Mouse (Mus musculus) frontal cortex, postnatal 36 days (tissue): Measurements from ENCODE around the gene Arhgef16.

Experiments used
- DNase-seq, 2 experiments: peaks; one replicate each; pipeline ENCODE4 v3.0.0; 2022; ENCODE audit warnings: low spot score in 2 of 2

Arhgef16 gene

DNA sequence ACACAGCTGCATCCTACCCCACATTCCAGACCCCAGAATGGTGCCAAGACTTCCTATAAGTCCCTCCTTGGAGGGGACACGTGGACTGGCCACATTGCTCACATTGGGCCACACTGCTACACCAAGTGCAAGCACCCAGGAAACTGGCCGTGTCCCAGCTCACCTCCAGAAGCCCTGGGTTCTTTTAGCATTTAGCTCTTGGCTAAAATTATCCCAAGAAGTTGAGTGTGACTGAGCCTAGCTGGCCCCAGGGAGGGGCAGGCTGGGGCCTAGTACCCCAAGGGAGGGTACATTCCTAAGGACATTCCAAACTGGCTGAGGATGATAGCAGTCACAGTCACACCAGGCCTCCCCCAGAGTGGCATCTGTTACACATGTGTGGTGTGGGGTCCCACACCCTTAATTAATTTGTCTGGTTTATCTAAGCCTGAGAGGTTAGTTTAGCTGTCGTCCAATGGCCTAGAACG is 7.7 kb downstream of the Arhgef16 start:
- DNase-seq, result no peak

GRCm38 (mm10) chr4:154283671-154284070 is 17.8 kb downstream of the Arhgef16 start:
- DNase-seq, result no peak

DNA sequence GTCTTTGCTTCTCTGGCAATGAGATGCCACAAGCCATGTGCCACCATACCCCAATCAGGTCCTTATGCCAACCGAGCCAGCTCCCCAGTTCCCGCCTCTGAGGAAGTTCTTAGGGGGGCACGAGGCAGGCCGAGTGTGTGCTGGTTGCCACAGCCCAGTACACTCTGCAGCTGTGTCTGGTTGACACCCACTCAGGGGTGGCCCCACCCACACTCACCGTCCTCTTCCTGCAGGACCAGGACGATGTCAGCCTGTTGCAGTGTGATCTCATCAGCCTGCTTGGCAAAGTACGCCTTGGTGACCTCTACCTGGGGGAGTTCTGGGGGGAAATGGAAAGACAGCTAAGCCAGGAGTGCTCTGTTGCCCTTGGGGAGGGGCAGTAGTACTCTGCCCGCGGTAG is 22.0 kb downstream of the Arhgef16 start:
- DNase-seq, result no peak

- DNase-seq, result peak in 1 of 2 experiments; percentile 58
Observed at GRCm38 (mm10) chr4:154273000-154273399, 28.5 kb downstream of the Arhgef16 start.

GRCm38 (mm10) chr4:154269520-154269919 is 32.0 kb downstream of the Arhgef16 start:
- DNase-seq, result no peak

DNA sequence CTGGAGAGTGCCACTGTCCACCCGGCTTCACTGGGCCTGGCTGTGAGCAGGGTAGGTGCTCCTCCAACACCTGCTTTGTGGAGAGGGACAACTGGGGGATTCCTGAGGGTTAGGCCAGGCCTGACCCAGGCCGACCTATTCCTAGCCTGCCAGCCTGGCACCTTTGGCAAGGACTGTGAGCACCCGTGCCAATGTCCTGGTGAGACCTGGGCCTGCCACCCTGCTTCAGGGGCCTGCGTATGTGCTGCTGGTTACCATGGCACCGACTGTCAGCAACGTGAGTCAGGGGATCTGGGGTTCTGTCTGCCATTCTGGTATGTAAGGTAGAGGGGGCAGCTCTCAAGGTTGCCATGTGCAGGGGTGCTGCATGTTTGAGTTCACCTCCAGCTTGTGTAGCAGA is 34.0 kb downstream of the Arhgef16 start:
- no peak for DNase-seq

- DNase-seq, result no peak
Observed at GRCm38 (mm10) chr4:154262071-154262470, 39.4 kb downstream of the Arhgef16 start.

DNA sequence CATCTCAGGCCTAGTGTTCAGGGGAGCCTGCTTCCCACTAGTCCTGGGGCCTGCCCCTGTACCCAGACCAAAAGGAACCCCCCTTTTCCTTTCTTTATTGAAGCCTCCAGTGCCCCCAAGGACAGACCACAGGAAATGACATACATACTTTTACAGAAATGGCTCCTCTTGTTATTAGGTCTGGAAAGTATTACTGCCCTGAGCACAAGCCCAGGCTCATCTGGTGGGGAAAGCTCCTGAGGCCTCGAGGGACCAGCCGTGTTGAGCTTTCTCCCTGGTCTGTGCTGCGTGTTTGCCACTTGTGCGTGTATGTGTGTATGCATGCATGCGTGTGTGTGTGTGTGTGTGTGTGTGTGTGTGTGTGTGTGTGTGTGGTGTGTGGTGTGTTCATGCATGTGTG is 40.7 kb downstream of the Arhgef16 start:
- DNase-seq, result no peak

DNA sequence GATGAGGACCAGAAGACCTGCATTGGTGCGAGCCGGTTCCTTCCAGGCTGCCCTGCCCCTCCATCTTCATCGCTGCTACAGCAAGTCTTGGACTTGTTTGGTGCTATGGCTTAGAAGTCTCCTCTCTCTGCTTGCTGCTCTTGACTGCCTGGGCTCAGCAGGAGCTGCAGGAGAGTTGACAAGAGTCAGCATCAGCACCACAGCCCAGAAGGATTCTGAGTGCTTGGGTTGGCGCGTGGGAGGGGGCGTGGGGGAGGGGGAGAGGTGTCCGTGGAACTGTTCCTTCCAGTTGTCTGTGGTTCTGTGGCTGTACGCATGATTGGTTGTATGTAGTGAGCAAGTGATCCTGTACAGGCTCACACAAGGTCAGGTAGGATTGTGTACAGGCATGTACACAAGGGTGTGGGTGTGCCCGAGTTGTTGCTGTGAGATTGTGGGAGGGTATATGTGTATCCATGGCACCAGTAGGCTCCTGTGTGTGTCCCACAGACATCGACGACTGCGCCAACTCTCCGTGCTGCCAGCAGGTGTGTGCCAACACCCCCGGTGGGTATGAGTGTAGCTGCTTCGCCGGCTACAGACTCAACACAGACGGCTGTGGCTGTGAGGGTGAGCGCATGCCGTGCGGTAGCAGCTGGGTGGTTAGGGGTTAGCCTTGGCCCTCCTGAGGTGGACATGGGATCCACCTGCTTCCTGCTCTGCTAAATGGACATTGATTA is 48.8 kb downstream of the Arhgef16 start:
- DNase-seq, result peak; percentile 30 to 41

GRCm38 (mm10) chr4:154249316-154249715 is 52.2 kb downstream of the Arhgef16 start:
- no peak for DNase-seq

GRCm38 (mm10) chr4:154248092-154248805 is 53.2 kb downstream of the Arhgef16 start:
- no peak for DNase-seq

GRCm38 (mm10) chr4:154247207-154248091 is 54.0 kb downstream of the Arhgef16 start:
- DNase-seq, result no peak

GRCm38 (mm10) chr4:154246115-154247040 is 55.1 kb downstream of the Arhgef16 start:
- DNase-seq, result peak; percentile 19 to 58

DNA sequence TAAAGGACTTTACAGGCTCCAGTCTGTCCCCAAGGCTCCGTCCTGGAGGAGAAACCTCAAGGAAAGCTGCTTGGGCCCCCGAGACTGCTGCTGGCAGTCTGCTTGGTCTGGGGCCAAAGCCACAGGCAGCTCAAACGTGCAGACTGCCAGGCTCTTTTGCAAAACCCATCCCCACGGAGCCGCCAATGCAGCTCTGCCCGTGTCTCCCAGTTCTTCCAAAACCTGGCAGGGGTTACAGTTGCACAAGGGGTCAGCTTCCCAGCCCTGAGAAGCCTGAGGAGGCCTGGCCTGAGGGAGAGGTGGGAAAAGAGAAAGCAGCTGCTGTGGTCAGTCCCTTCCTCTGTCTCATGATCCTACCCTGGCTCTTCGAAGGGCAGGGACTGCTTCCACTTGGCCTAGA is 56.1 kb downstream of the Arhgef16 start:
- no peak for DNase-seq

- no peak for DNase-seq
Observed at GRCm38 (mm10) chr4:154240608-154241007, 60.9 kb downstream of the Arhgef16 start.

DNA sequence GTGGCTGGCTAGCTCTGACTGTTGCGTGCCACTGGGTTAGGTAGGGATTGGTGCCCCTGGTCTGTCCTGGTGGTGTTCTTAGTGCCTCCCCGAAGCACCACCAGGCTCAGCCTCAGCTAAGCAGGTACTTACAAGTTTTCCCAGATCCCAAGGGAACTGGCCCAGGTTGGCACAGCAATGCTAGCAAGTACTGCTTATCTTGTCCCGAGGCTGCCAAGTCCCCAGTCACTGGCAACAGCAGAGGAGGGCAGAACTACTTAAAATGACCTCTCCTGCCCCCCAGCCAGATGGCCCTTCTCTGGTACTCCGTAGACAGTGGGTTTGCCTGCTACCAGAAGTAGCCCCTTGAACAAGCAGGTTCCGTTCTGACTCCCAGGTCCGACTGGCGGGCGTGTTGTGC is 62.3 kb downstream of the Arhgef16 start:
- no peak for DNase-seq

DNA sequence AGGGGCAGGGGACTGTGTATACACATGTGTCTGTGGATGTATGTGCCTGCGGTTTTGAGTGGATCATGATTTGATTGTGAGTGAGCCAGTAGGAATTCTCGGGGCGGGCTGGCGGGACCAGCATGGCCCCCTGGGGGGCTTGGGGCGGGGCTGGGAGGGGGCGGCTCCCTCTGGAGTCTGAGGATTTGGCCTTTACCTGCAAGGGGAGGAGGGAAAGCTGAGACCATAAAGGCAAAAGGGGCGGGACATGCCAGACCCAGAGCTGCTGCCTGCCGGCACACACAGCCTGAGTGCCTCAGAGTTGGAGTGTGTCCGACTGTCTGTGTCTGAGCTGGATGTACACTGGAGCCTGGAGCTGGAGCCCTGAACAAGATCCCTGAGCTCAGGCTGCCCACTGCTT is 64.2 kb downstream of the Arhgef16 start:
- DNase-seq, result no peak

GRCm38 (mm10) chr4:154236893-154237292 is 64.6 kb downstream of the Arhgef16 start:
- no peak for DNase-seq

DNA sequence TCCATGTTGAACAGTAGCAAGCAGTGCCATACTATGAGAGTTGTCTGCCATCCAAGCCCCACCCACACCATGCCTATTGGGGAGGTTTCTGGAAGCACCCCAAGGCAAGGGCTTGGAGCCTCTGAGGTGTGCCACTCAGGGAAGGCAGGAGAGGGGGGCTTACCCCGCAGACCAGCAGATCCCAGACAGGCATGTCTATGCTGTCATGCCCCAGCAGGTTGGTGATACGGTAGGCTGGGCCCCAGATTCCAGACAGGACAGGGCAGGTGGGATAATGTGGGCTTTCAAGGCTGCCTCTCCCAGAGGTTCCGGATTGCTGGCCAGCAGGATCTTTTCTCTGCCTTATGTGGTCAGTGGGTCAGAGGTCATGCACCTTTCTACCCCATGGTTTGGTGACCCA is 65.5 kb downstream of the Arhgef16 start:
- no peak for DNase-seq

- DNase-seq, result no peak
Observed at GRCm38 (mm10) chr4:154232295-154232694, 69.2 kb downstream of the Arhgef16 start.

GRCm38 (mm10) chr4:154231380-154231779 is 70.1 kb downstream of the Arhgef16 start:
- DNase-seq, result no peak
